Mouse (Mus musculus): ENCODE measurements around the gene Gli1. TPM values are rescaled to one million over a fixed set of nuclear protein-coding genes. Genes with fewer than 3 reads are reported as not detected.

Gli1 gene
- polyA plus RNA-seq, 1 experiment, result 11.1 TPM

DNA sequence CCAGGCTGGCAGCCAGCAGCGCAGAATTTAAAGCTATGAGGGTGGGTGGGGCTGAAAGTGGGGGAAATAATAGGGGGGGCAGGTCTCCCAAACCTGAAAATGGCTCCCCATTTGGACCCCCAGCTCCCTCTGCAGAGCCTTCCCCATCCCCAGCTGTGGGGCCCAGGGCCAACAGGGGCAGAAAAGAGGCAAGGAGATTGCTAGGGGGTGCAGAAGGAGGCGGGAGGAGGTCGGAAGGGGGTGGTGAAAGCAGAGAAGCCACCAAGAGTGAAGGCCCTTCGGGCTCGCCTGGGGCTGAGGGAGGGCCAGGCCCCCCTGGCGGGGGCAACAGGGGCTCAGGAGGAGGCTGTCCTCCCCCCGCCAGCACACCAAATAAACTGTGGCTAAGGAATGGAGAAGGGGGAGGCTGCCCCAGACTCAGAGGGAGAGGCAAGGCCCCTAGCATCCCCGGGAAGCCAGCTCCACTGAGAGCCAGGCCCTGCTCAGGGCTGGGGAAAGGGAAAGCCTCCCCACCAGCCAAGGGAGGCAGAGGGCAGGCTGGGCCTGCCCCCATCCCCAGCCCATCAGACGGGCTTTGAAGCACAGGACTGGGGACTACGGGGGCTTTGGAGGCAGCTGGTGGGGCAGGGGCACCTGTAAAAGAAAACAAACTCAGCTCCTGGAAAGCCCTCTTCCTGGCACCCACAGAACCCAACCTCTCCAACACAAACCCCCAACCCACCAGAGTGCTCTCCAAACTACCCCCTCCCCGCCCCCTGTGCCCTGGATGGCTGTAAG is 56.9 kb downstream of the Gli1 start:
- DNase-seq, result no peak
- 82% methylated on average over 11 of the region's 11 CpGs for WGBS
- TF ChIP-seq POLR2A (IDR thresholded peaks at IDR 0.05; ENCODE audit: borderline replicate concordance, extremely low read depth, low read depth, low read length), result no peak
- TF ChIP-seq CTCF (IDR thresholded peaks at IDR 0.05; ENCODE audit: insufficient read depth, low read length), result no peak
- H3K4me1 ChIP-seq (ENCODE audit: control insufficient read depth, insufficient read depth, low read length), result peaks cover 12% of the 10 kb centered on the region
- no peak overlapping the region for H3K4me3 ChIP-seq (replicated peaks; ENCODE audit: extremely low read depth, low read depth, low read length)

DNA sequence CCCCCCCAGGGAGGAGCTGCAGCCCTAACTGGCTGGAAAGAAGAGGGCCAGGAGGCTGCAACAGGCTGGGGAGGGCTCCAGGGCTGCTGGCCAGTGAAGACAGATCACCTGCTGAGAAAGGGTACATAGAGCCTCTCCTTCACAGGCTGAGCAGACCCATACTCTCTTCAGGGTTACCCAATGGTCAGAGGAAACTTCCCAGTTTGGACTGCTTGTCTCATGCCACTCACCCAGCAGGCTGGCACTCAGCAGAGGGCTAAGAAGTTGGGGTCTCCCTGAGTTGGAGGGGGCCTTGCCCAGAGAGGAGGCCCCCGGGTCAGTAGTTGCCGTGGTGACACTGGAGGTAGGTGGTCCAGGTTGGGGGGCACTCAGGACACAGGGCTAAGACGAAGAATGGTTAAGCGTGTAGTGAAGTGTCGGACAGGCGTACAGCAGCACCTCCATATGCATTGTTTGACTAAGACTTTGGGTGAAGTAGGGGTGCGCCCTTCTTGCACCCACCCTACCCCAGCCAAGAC is 57.6 kb downstream of the Gli1 start:
- no peak for TF ChIP-seq POLR2A (IDR thresholded peaks at IDR 0.05; ENCODE audit: borderline replicate concordance, extremely low read depth, low read depth, low read length)
- TF ChIP-seq CTCF (IDR thresholded peaks at IDR 0.05; ENCODE audit: insufficient read depth, low read length), result no peak

DNA sequence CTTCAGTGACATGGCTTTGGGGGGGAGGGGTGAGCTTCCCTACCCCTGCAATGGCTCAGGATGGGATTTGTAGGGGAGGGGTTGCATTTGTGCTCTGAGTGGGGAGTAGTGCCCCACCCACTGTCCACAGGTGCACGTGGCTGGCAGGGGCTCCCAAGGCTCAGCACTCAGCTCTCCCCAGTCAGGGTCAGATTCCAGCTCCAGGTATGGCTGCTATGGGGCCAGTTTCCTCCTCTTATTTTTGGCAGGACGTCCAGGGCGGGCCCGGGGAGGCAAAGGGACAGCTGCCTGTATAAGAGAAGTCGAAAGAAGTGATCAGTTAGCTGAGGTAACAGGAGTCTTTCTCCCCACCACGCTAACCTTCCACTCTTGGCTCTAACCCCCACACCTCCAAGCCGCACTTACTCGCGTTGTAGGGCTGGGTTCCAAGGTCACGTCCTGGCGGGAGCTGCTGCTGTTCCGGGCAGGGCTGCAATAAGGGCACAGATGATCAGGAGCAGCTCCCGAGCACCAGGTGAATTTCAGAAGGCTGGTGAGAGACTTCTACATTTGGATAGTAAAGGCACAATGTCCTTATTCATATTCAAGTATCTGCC is 59.1 kb downstream of the Gli1 start:
- H3K4me1 ChIP-seq (ENCODE audit: control insufficient read depth, insufficient read depth, low read length), result peaks cover 9% of the 10 kb centered on the region
- 72% methylated on average over 13 of the region's 13 CpGs for WGBS
- TF ChIP-seq POLR2A (IDR thresholded peaks at IDR 0.05; ENCODE audit: borderline replicate concordance, extremely low read depth, low read depth, low read length) (no peak), CTCF (IDR thresholded peaks at IDR 0.05; ENCODE audit: insufficient read depth, low read length) (no peak)
- DNase-seq, result no peak
- no peak overlapping the region for H3K4me3 ChIP-seq (replicated peaks; ENCODE audit: extremely low read depth, low read depth, low read length)

More for the DNA sequence above, 57.6 kb downstream of the Gli1 start:
- peaks cover 9% of the 10 kb centered on the region for H3K4me1 ChIP-seq (ENCODE audit: control insufficient read depth, insufficient read depth, low read length)
- DNase-seq, result no peak
- H3K4me3 ChIP-seq (replicated peaks; ENCODE audit: extremely low read depth, low read depth, low read length), result no peak overlapping the region
- 93% methylated on average over 7 of the region's 7 CpGs for whole genome bisulfite sequencing

DNA sequence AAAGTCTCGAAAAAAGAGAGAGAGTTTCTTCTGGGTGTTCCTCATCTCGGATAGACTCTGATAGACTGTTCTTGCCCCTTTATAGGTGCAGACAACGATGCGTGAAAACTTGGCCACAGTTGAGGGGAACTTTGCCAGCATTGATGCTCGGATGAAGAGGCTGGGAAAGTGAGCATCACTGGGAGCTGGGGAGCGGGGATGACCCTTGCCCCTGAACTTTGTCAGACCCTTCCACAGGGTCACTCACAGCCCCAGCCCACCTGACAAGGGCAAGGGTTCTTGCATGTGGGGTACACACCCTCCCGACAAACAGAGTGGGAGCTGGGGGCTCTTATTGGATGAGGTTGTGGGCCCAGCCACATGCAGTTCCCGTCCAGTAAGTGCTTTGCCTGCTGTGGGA is 60.5 kb downstream of the Gli1 start:
- DNase-seq, result no peak
- no peaks in the 10 kb centered on the region for H3K4me1 ChIP-seq (ENCODE audit: control insufficient read depth, insufficient read depth, low read length)
- 88% methylated on average over 8 of the region's 8 CpGs for WGBS
- TF ChIP-seq CTCF (IDR thresholded peaks at IDR 0.05; ENCODE audit: insufficient read depth, low read length) (no peak), POLR2A (IDR thresholded peaks at IDR 0.05; ENCODE audit: borderline replicate concordance, extremely low read depth, low read depth, low read length) (no peak)
- H3K4me3 ChIP-seq (replicated peaks; ENCODE audit: extremely low read depth, low read depth, low read length), result no peak overlapping the region

Other genes starting within 250 kb of the Gli1 start
- gene Os9, start 220.8 kb downstream of the Gli1 start, polyA plus RNA-seq (2012; rRNA removed), result 89.5 and 111 TPM in 2 replicates
- 70.8 and 81.2 TPM in 2 replicates for gene B4galnt1, start 176.7 kb downstream of the Gli1 start, polyA plus RNA-seq (2012; rRNA removed)
- gene Slc26a10, start 161.3 kb downstream of the Gli1 start, polyA plus RNA-seq (2012; rRNA removed), result 3.5 and 7.4 TPM in 2 replicates
- gene Arhgef25, start 151.9 kb downstream of the Gli1 start, polyA plus RNA-seq (2012; rRNA removed), result 29.1 and 36.7 TPM in 2 replicates
- 134 and 157 TPM in 2 replicates for gene Dtx3, start 146.2 kb downstream of the Gli1 start, polyA plus RNA-seq (2012; rRNA removed)
- 36.6 and 45.7 TPM in 2 replicates for gene Pip4k2c, start 130.4 kb downstream of the Gli1 start, polyA plus RNA-seq (2012; rRNA removed)
- 1.3 TPM in 2 replicates for gene Kif5a, start 78.6 kb downstream of the Gli1 start, polyA plus RNA-seq (2012; rRNA removed)
- 149 and 178 TPM in 2 replicates for gene Dctn2, start 75.6 kb downstream of the Gli1 start, polyA plus RNA-seq (2012; rRNA removed)
- gene Mbd6, start 53.0 kb downstream of the Gli1 start, polyA plus RNA-seq (2012; rRNA removed), result 52.2 and 57.6 TPM in 2 replicates
- gene Mars, start 30.2 kb downstream of the Gli1 start, polyA plus RNA-seq (2012; rRNA removed), result 35.4 and 36.9 TPM in 2 replicates
- gene Arhgap9, start 20.0 kb downstream of the Gli1 start, polyA plus RNA-seq (2012; rRNA removed), result 18.2 and 19.2 TPM in 2 replicates
- 0.02 TPM in 1 of 2 replicates, not detected in the other for gene Inhbe, start 12.4 kb upstream of the Gli1 start, polyA plus RNA-seq (2012; rRNA removed)
- gene Inhbc, start 28.5 kb upstream of the Gli1 start, polyA plus RNA-seq (2012; rRNA removed), result not detected in 2 replicates
- gene R3hdm2, start 38.4 kb upstream of the Gli1 start, polyA plus RNA-seq (2012; rRNA removed), result 90.3 and 129 TPM in 2 replicates
- 1.5 and 5.8 TPM in 2 replicates for gene Stac3, start 159.7 kb upstream of the Gli1 start, polyA plus RNA-seq (2012; rRNA removed)
- 107 and 124 TPM in 2 replicates for gene Ndufa4l2, start 173.0 kb upstream of the Gli1 start, polyA plus RNA-seq (2012; rRNA removed)
- 40.3 and 57.7 TPM in 2 replicates for gene Shmt2, start 180.5 kb upstream of the Gli1 start, polyA plus RNA-seq (2012; rRNA removed)
- gene Nxph4, start 192.6 kb upstream of the Gli1 start, polyA plus RNA-seq (2012; rRNA removed), result 0.23 and 0.24 TPM in 2 replicates

All from lung, adult 2 months (tissue).